Mouse (Mus musculus): ENCODE measurements around the gene Zmynd10. TPM values are rescaled to one million over a fixed set of nuclear protein-coding genes. Genes with fewer than 3 reads are reported as not detected.

Zmynd10 gene
- polyA plus RNA-seq, 1 experiment from 2014 or later = 2.3 TPM

DNA sequence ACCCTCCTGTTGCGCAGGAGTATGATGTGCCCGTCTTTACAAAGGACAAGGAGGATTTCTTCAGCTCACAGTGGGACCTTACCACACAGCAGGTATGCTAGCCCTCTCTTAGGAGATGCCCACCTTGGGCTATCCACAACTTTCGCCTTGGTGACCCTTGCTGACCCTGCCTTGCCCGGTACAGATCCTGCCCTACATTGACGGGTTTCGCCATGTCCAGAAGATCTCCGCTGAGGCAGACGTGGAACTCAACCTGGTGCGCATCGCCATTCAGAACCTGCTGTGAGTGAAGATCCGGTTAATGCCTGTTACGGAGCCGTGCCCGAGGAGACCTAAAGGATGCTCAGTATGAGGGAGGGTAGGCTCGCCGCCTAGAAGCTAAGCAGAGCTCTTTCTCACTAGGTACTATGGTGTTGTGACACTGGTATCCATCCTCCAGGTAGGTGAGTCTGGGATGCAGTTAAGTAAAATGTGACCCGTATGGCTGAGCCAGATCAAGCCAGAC, 2.9 kb upstream of the Zmynd10 start:
- Histone ChIP-seq H3K9me3 (ENCODE audit: control insufficient read depth, low read length) (no peaks in the 10 kb centered on the region), H3K27ac (ENCODE audit: low read length) (no peak overlapping the region), H3K4me1 (ENCODE audit: control insufficient read depth, insufficient read depth, low read length) (peaks cover 28% of the 10 kb centered on the region), H3K4me3 (ENCODE audit: low read length) (no peak overlapping the region), H3K4me2 (ENCODE audit: low read depth, low read length) (no peak overlapping the region), H3K36me3 (ENCODE audit: control insufficient read depth, insufficient read depth, low read length) (peaks cover 9% of the 10 kb centered on the region), H3K9ac (ENCODE audit: low read depth, low read length) (no peak overlapping the region), H3K27me3 (replicated peaks; ENCODE audit: control insufficient read depth, insufficient read depth, low read length) (no peaks in the 10 kb centered on the region)
- ATAC-seq = no peak
- 95% methylated on average over 17 of the region's 17 CpGs for WGBS

DNA sequence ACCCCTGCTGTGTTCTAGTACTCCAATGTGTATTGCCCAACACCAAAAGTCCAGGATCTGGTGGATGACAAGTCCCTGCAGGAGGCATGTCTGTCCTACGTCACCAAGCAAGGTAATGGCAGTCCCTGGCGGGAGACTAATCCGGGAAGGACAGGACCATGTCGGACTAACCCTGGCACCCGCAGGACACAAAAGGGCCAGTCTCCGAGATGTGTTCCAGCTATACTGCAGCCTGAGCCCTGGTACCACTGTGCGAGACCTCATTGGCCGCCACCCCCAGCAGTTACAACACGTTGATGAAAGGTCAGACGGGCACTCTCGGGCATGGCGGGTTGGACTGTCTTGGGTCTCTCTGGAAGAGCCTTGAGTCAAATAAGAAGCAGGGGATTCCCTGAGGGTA, 2.4 kb upstream of the Zmynd10 start:
- H3K9me3 ChIP-seq (ENCODE audit: control insufficient read depth, low read length) = no peaks in the 10 kb centered on the region
- H3K4me3 ChIP-seq (ENCODE audit: low read length) = no peak overlapping the region
- no peak for ATAC-seq
- H3K4me2 ChIP-seq (ENCODE audit: low read depth, low read length) = no peak overlapping the region
- whole genome bisulfite sequencing = 93% methylated on average over 12 of the region's 12 CpGs
- peaks cover 7% of the 10 kb centered on the region for H3K36me3 ChIP-seq (ENCODE audit: control insufficient read depth, insufficient read depth, low read length)
- H3K4me1 ChIP-seq (ENCODE audit: control insufficient read depth, insufficient read depth, low read length) = peaks cover 28% of the 10 kb centered on the region
- no peaks in the 10 kb centered on the region for H3K27me3 ChIP-seq (replicated peaks; ENCODE audit: control insufficient read depth, insufficient read depth, low read length)
- no peak overlapping the region for H3K9ac ChIP-seq (ENCODE audit: low read depth, low read length)
- no peak overlapping the region for H3K27ac ChIP-seq (ENCODE audit: low read length)

- ATAC-seq = no peak
- H3K9ac ChIP-seq (ENCODE audit: low read depth, low read length) = no peak overlapping the region
- peaks cover 3% of the 10 kb centered on the region; the same call in 1 of the 2 replicates for H3K36me3 ChIP-seq (ENCODE audit: control insufficient read depth, insufficient read depth, low read length)
- H3K9me3 ChIP-seq (ENCODE audit: control insufficient read depth, low read length) = no peaks in the 10 kb centered on the region
- no peaks in the 10 kb centered on the region for H3K27me3 ChIP-seq (replicated peaks; ENCODE audit: control insufficient read depth, insufficient read depth, low read length)
- 88% methylated on average over 10 of the region's 10 CpGs for WGBS
- H3K4me1 ChIP-seq (ENCODE audit: control insufficient read depth, insufficient read depth, low read length) = peaks cover 28% of the 10 kb centered on the region
- no peak overlapping the region for H3K4me3 ChIP-seq (ENCODE audit: low read length)
- no peak overlapping the region for H3K27ac ChIP-seq (ENCODE audit: low read length)
- no peak overlapping the region for H3K4me2 ChIP-seq (ENCODE audit: low read depth, low read length)
These were observed 1.9 kb upstream of the Zmynd10 start for GRCm38 (mm10) chr9:107545199-107545598.

DNA sequence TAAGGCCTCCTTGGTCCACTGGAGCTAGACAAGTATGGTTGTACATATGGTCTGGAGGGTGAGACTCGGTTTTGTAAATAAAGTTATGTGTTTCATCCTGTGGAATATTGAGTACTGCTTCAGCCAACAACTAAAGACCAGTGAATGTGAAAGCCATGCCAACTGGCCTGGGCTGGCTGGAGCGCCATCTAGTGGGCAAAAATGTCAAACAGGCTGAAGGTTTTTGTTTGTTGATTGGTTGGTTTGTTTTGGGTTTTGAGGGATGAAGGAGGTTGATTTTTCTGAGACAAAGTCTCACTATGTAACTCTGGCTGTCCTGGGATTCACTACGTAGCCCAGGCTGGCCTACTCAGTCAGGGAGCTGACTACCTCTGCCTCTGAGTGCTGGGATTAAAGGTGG, 1.5 kb upstream of the Zmynd10 start:
- WGBS = 7% methylated on average over 3 of the region's 3 CpGs
- Histone ChIP-seq H3K36me3 (ENCODE audit: control insufficient read depth, insufficient read depth, low read length) (peaks cover 3% of the 10 kb centered on the region; the same call in 1 of the 2 replicates), H3K4me1 (ENCODE audit: control insufficient read depth, insufficient read depth, low read length) (peaks cover 30% of the 10 kb centered on the region), H3K4me2 (ENCODE audit: low read depth, low read length) (no peak overlapping the region), H3K9me3 (ENCODE audit: control insufficient read depth, low read length) (no peaks in the 10 kb centered on the region), H3K27ac (ENCODE audit: low read length) (no peak overlapping the region), H3K27me3 (replicated peaks; ENCODE audit: control insufficient read depth, insufficient read depth, low read length) (no peaks in the 10 kb centered on the region), H3K9ac (ENCODE audit: low read depth, low read length) (no peak overlapping the region), H3K4me3 (ENCODE audit: low read length) (no peak overlapping the region)
- no peak for ATAC-seq

GRCm38 (mm10) chr9:107547957-107548356, 859 bp downstream of the Zmynd10 start:
- H3K27me3 ChIP-seq (replicated peaks; ENCODE audit: control insufficient read depth, insufficient read depth, low read length) = no peaks in the 10 kb centered on the region
- no peak for ATAC-seq
- 82% methylated on average over 5 of the region's 5 CpGs for WGBS

DNA sequence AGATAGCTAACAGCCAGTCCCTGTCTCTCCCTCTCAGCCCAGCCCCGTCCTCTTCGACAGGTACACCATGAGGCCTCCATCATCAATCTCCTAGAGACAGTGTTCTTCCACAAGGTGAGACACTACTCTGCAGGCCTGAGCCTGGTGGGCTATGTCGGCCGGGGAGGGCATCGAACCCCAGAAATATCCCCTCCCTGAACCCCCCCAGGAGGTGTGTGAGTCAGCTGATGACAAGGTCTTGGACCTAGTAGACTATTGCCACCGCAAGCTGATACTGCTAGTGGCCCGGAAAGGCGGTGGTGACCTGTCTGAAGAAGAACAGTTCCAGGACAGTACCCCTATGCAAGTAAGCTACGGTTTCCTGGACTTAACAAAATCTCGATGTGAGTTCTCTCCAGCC, 1.7 kb downstream of the Zmynd10 start:
- Histone ChIP-seq H3K4me1 (ENCODE audit: control insufficient read depth, insufficient read depth, low read length) (peaks cover 38% of the 10 kb centered on the region), H3K9ac (ENCODE audit: low read depth, low read length) (no peak overlapping the region), H3K9me3 (ENCODE audit: control insufficient read depth, low read length) (no peaks in the 10 kb centered on the region), H3K4me2 (ENCODE audit: low read depth, low read length) (no peak overlapping the region), H3K27me3 (replicated peaks; ENCODE audit: control insufficient read depth, insufficient read depth, low read length) (no peaks in the 10 kb centered on the region), H3K36me3 (ENCODE audit: control insufficient read depth, insufficient read depth, low read length) (peaks cover 3% of the 10 kb centered on the region; the same call in 1 of the 2 replicates), H3K27ac (ENCODE audit: low read length) (no peak overlapping the region), H3K4me3 (ENCODE audit: low read length) (no peak overlapping the region)
- no peak for ATAC-seq
- 91% methylated on average over 10 of the region's 10 CpGs for WGBS

More at GRCm38 (mm10) chr9:107547957-107548356, 859 bp downstream of the Zmynd10 start:
- H3K4me1 ChIP-seq (ENCODE audit: control insufficient read depth, insufficient read depth, low read length) = peaks cover 32% of the 10 kb centered on the region
- H3K27ac ChIP-seq (ENCODE audit: low read length) = no peak overlapping the region
- H3K36me3 ChIP-seq (ENCODE audit: control insufficient read depth, insufficient read depth, low read length) = peaks cover 3% of the 10 kb centered on the region; the same call in 1 of the 2 replicates
- no peak overlapping the region for H3K9ac ChIP-seq (ENCODE audit: low read depth, low read length)
- H3K9me3 ChIP-seq (ENCODE audit: control insufficient read depth, low read length) = no peaks in the 10 kb centered on the region
- H3K4me3 ChIP-seq (ENCODE audit: low read length) = no peak overlapping the region
- H3K4me2 ChIP-seq (ENCODE audit: low read depth, low read length) = no peak overlapping the region

DNA sequence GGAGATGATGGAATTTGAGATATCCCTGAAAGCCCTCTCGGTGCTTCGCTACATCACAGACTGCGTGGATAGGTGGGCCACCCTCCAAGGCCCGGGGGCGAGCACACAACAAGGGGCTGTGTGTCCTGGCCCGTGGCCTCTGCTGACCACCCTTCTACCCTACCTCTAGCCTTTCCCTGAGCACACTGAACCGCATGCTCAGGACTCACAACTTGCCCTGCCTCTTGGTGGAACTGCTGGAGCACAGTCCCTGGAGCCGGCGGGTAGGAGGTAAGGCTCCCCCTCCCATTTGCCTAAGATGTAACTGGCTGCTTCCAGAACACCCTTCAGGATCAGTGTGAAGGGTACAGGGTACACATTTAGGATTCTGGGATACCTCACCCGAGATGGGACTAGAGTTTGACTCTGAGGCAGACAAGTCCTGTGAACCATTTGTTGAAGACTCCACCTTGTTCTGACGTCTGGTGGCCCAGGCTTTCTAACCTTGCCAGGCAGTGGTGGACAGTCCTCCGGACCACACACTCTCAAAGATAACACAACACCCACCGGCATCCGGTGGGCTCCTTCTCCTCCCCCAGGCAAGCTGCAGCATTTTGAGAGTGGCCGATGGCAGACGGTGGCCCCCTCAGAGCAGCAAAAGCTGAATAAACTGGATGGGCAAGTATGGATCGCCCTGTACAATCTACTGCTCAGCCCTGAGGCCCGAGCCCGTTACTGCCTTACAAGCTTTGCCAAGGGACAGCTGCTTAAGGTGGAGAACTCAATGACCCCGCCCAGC, 2.4 kb downstream of the Zmynd10 start:
- Histone ChIP-seq H3K9me3 (ENCODE audit: control insufficient read depth, low read length) (no peaks in the 10 kb centered on the region), H3K4me3 (ENCODE audit: low read length) (no peak overlapping the region)
- 81% methylated on average over 20 of the region's 20 CpGs for WGBS

DNA sequence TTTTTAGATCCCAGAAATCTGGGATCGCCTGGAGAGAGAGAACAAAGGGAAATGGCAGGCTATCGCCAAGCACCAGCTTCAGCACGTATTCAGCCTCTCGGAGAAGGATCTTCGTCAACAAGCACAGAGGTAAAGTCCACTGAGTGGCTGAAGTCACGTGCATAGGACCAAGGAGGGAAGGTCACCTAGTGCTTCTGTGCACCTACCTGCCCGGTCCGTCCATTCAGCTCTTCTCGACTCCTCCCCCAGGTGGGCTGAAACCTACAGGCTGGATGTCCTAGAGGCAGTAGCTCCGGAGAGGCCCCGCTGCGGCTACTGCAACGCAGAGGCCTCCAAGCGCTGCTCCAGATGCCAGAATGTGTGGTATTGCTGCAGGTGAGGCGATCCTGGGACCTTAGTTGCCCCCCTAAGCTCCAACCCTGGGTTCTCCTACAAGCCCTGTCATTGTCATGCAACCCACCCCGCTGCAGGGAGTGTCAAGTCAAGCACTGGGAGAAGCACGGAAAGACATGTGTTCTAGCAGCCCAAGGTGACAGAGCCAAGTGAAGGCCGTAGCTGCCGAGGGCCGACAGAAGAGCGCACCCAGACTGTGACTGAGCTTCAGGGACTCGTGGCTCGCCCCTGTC, 3.5 kb downstream of the Zmynd10 start:
- peak overlapping the region; percentile 58 for H3K27ac ChIP-seq (ENCODE audit: low read length)
- no peaks in the 10 kb centered on the region for H3K36me3 ChIP-seq (ENCODE audit: control insufficient read depth, insufficient read depth, low read length)
- H3K9ac ChIP-seq (ENCODE audit: low read depth, low read length) = peak overlapping the region; percentile 75
- no peaks in the 10 kb centered on the region for H3K9me3 ChIP-seq (ENCODE audit: control insufficient read depth, low read length)
- WGBS = 32% methylated on average over 23 of the region's 23 CpGs
- peaks cover 41% of the 10 kb centered on the region for H3K4me1 ChIP-seq (ENCODE audit: control insufficient read depth, insufficient read depth, low read length)
- H3K4me3 ChIP-seq (ENCODE audit: low read length) = peak overlapping the region; percentile 62
- H3K4me2 ChIP-seq (ENCODE audit: low read depth, low read length) = peak overlapping the region; percentile 96
- no peak for ATAC-seq
- H3K27me3 ChIP-seq (replicated peaks; ENCODE audit: control insufficient read depth, insufficient read depth, low read length) = no peaks in the 10 kb centered on the region

More for the DNA sequence above, 2.4 kb downstream of the Zmynd10 start:
- Histone ChIP-seq H3K4me1 (ENCODE audit: control insufficient read depth, insufficient read depth, low read length) (peaks cover 41% of the 10 kb centered on the region), H3K27me3 (replicated peaks; ENCODE audit: control insufficient read depth, insufficient read depth, low read length) (no peaks in the 10 kb centered on the region), H3K36me3 (ENCODE audit: control insufficient read depth, insufficient read depth, low read length) (peaks cover 3% of the 10 kb centered on the region; the same call in 1 of the 2 replicates), H3K27ac (ENCODE audit: low read length) (no peak overlapping the region), H3K9ac (ENCODE audit: low read depth, low read length) (no peak overlapping the region), H3K4me2 (ENCODE audit: low read depth, low read length) (no peak overlapping the region)
- ATAC-seq = no peak

DNA sequence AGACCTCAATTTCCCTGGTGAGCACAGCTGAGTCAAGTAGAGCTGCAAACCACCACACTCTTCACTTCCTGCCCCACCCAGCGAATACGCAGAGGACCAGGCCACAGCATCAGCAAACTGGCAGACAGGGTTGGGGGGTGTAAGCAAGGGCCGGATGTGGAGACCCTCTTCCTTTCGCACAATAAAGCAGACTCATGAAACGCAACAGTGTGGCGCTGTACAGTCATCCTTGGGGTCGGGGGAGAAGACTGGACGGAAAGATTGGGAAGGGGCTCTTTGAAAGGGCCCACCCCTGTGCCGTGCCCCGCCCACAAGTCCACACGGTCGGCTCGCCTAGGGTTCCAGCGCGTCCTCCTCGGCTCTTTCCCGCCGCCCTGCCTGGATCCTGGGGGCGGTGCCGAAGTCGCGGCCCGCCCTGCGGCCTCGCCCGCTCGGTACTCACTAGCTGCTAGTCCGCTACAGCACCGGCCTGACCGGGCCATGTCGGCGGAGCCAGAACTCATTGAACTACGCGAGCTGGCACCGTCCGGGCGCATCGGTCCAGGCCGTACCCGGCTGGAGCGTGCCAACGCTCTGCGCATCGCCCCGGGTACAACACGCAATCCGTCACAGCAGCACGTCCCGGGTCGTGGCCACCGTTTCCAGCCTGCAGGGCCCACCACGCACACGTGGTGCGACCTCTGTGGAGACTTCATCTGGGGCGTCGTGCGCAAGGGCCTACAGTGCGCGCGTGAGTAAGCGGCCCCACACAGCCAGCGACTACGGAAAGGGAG, 4.2 kb downstream of the Zmynd10 start, which contains the start of gene Rassf1:
Rassf1 (plus strand) TSS at position 439 of the 773 bp plus-strand sequence.
- ATAC-seq = peak; percentile 49
- peak within 1 kb of the TSS; percentile 62 for H3K4me3 ChIP-seq (ENCODE audit: low read length)
- no peaks in the 10 kb centered on the region for H3K9me3 ChIP-seq (ENCODE audit: control insufficient read depth, low read length)
- no peaks in the 10 kb centered on the region for H3K36me3 ChIP-seq (ENCODE audit: control insufficient read depth, insufficient read depth, low read length)
- peak within 1 kb of the TSS; percentile 96 for H3K4me2 ChIP-seq (ENCODE audit: low read depth, low read length)
- peak within 1 kb of the TSS; percentile 75 for H3K9ac ChIP-seq (ENCODE audit: low read depth, low read length)
- WGBS = 1% methylated on average over 63 of the region's 63 CpGs
- H3K27me3 ChIP-seq (replicated peaks; ENCODE audit: control insufficient read depth, insufficient read depth, low read length) = no peaks in the 10 kb centered on the region
- H3K4me1 ChIP-seq (ENCODE audit: control insufficient read depth, insufficient read depth, low read length) = peaks cover 48% of the 10 kb centered on the region
- peak within 1 kb of the TSS; percentile 77 for H3K27ac ChIP-seq (ENCODE audit: low read length)
